Comparison of ENCODE assay signal across 18 mouse cellular contexts in the genomic region with DNA sequence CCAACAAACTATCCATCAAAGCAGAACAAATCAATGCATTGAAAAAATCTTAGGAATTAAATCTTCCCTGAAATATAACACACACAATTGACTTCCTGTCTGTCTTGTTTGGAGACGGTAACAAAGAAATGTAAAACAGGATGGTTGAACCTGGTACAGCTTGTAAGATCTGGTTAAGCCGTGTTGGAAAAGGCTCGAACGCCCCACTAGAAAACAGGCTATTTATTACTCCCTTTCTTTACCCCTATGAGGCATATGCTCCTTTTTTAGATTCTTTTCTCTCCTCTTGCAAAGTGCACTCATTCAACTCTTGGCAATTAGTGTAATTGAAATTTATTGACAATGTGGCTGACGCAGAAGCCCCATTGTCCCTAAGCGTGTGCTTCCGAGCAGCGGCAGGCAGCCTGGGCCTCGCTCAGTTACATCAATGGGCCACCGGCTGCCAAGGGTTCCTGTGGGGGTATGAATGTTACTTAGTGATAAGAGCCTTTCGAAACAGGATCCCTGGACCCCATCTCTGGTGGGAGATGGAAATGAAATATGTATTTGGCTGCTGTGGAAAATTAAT.
A peak's percentile ranks its signal among the peaks of the same experiment; 100 is the strongest.
DNase-seq lines count a peak whose midpoint lies in the region; ATAC-seq and TF ChIP-seq lines count a peak whose summit lies in the region.
"Had no signal": no experiment of that assay in that cellular context is flagged by ENCODE, and none has a peak within 500 bp of the region (broad histone marks: within the 10 kb centered on the region; RNA-seq: fewer than 3 reads in every experiment).

No protein-coding gene starts in this region.

- peaks cover 5% of the 10 kb centered on the region; the same call in 1 of the 2 replicates for H3K4me1 ChIP-seq in forebrain, embryonic 11.5 days (replicated peaks; ENCODE audit: control insufficient read depth, insufficient read depth, low read length)
- H3K4me1 ChIP-seq in forebrain, embryonic 10.5 days: peaks cover 20% of the 10 kb centered on the region
- peaks cover 21% of the 10 kb centered on the region for H3K4me1 ChIP-seq in hindbrain, embryonic 13.5 days (replicated peaks)
- peaks cover 17% of the 10 kb centered on the region for H3K4me1 ChIP-seq in neural tube, embryonic 12.5 days
- no peaks in the 10 kb centered on the region for H3K4me1 ChIP-seq in kidney, embryonic 14.5 days (ENCODE audit: control insufficient read depth, insufficient read depth, low read length)
- H3K4me1 ChIP-seq: heart, embryonic 15.5 days; limb, embryonic 13.5 days; liver, embryonic 15.5 days had no signal

- no peaks in the 10 kb centered on the region for H3K36me3 ChIP-seq in forebrain, embryonic 11.5 days (ENCODE audit: control insufficient read depth, insufficient read depth, low read length)
- H3K36me3 ChIP-seq in forebrain, embryonic 10.5 days (replicated peaks): no peaks in the 10 kb centered on the region
- H3K36me3 ChIP-seq in hindbrain, embryonic 13.5 days: no peaks in the 10 kb centered on the region
- no peaks in the 10 kb centered on the region for H3K36me3 ChIP-seq in neural tube, embryonic 12.5 days
- H3K36me3 ChIP-seq in kidney, embryonic 14.5 days (ENCODE audit: control insufficient read depth, insufficient read depth, low read length): no peaks in the 10 kb centered on the region
- H3K36me3 ChIP-seq: heart, embryonic 15.5 days; limb, embryonic 13.5 days; liver, embryonic 15.5 days had no signal

- H3K4me2 ChIP-seq in forebrain, embryonic 11.5 days (ENCODE audit: low read depth, low read length, severe bottlenecking): no peak overlapping the region
- H3K4me2 ChIP-seq in hindbrain, embryonic 13.5 days: no peak overlapping the region
- no peak overlapping the region for H3K4me2 ChIP-seq in neural tube, embryonic 12.5 days (replicated peaks)
- no peak overlapping the region for H3K4me2 ChIP-seq in kidney, embryonic 14.5 days (replicated peaks; ENCODE audit: low read depth, low read length)
- H3K4me2 ChIP-seq: heart, embryonic 15.5 days; limb, embryonic 13.5 days; liver, embryonic 15.5 days had no signal

- peak; percentile 74 for ATAC-seq in forebrain, embryonic 11.5 days (replicated peaks; ENCODE audit: low FRiP score)
- peak; percentile 59; the same call in 1 of the 2 replicates for ATAC-seq in hindbrain, embryonic 13.5 days (ENCODE audit: low FRiP score)
- ATAC-seq in neural tube, embryonic 12.5 days (ENCODE audit: low FRiP score, low read depth): peak; percentile 72
- ATAC-seq in kidney, embryonic 14.5 days (ENCODE audit: low FRiP score, low TSS enrichment): no peak

- H3K9ac ChIP-seq in forebrain, embryonic 11.5 days (ENCODE audit: low read length): no peak overlapping the region
- H3K9ac ChIP-seq in hindbrain, embryonic 13.5 days: no peak overlapping the region
- no peak overlapping the region for H3K9ac ChIP-seq in neural tube, embryonic 12.5 days
- no peak overlapping the region for H3K9ac ChIP-seq in kidney, embryonic 14.5 days (ENCODE audit: low read depth, low read length)
- H3K9ac ChIP-seq: heart, embryonic 15.5 days; limb, embryonic 13.5 days; liver, embryonic 15.5 days had no signal

- peak; percentile 62 for DNase-seq in forebrain, embryonic 11.5 days (ENCODE audit: low spot score)
- DNase-seq in forebrain, embryonic 10.5 days (ENCODE audit: extremely low spot score, low spot score): no peak
- DNase-seq in brain, embryonic 14.5 days (ENCODE audit: low read depth): peak; percentile 92
- no peak for DNase-seq in left cerebral cortex, adult 11 months (ENCODE audit: low spot score)
- no peak for DNase-seq in cerebellum, adult 9-10 months
- DNase-seq: cerebellum, adult 11 months; cerebellum, postnatal 36 days; gastrocnemius, postnatal 25 days; kidney, adult 8-10 months; lung, postnatal 10 days; thymus, postnatal 36 days had no signal

- no peak overlapping the region for H3K4me3 ChIP-seq in forebrain, embryonic 11.5 days (ENCODE audit: low read depth, low read length)
- no peak overlapping the region for H3K4me3 ChIP-seq in forebrain, embryonic 10.5 days
- no peak overlapping the region for H3K4me3 ChIP-seq in hindbrain, embryonic 13.5 days
- H3K4me3 ChIP-seq in neural tube, embryonic 12.5 days: no peak overlapping the region
- H3K4me3 ChIP-seq in kidney, embryonic 14.5 days (ENCODE audit: low read length): no peak overlapping the region
- H3K4me3 ChIP-seq: heart, embryonic 15.5 days; limb, embryonic 13.5 days; liver, embryonic 15.5 days had no signal

- 19% methylated on average over 11 of the region's 11 CpGs for WGBS in forebrain, embryonic 11.5 days
- WGBS in forebrain, embryonic 10.5 days: 37% methylated on average over 11 of the region's 11 CpGs
- 24% methylated on average over 11 of the region's 11 CpGs for WGBS in hindbrain, embryonic 13.5 days
- 17% methylated on average over 11 of the region's 11 CpGs for WGBS in neural tube, embryonic 12.5 days
- WGBS in kidney, embryonic 14.5 days: 82% methylated on average over 11 of the region's 11 CpGs

- no peak overlapping the region for H3K27ac ChIP-seq in forebrain, embryonic 11.5 days (ENCODE audit: low read depth, low read length)
- H3K27ac ChIP-seq in forebrain, embryonic 10.5 days: no peak overlapping the region
- H3K27ac ChIP-seq in hindbrain, embryonic 13.5 days: no peak overlapping the region
- H3K27ac ChIP-seq in neural tube, embryonic 12.5 days: no peak overlapping the region
- H3K27ac ChIP-seq in kidney, embryonic 14.5 days (ENCODE audit: low read depth, low read length): no peak overlapping the region
- H3K27ac ChIP-seq: heart, embryonic 15.5 days; limb, embryonic 13.5 days; liver, embryonic 15.5 days; stomach, postnatal 0 days had no signal

- TF ChIP-seq POLR2A in brain, embryonic 14.5 days (IDR thresholded peaks at IDR 0.05; ENCODE audit: borderline replicate concordance, extremely low read depth, insufficient read depth, insufficient read length, poor library complexity, severe bottlenecking): no peak

- H3K27me3 ChIP-seq in forebrain, embryonic 11.5 days (ENCODE audit: control insufficient read depth, insufficient read depth, low read length): peaks cover 26% of the 10 kb centered on the region
- H3K27me3 ChIP-seq in forebrain, embryonic 10.5 days (ENCODE audit: poor library complexity, severe bottlenecking): peaks cover 76% of the 10 kb centered on the region
- H3K27me3 ChIP-seq in hindbrain, embryonic 13.5 days: peaks cover 13% of the 10 kb centered on the region
- H3K27me3 ChIP-seq in neural tube, embryonic 12.5 days (replicated peaks): peaks cover 9% of the 10 kb centered on the region
- H3K27me3 ChIP-seq in kidney, embryonic 14.5 days (ENCODE audit: control insufficient read depth, insufficient read depth, low read length): no peaks in the 10 kb centered on the region
- H3K27me3 ChIP-seq: heart, embryonic 15.5 days; limb, embryonic 13.5 days; liver, embryonic 15.5 days had no signal

- no peaks in the 10 kb centered on the region for H3K9me3 ChIP-seq in forebrain, embryonic 11.5 days (ENCODE audit: control insufficient read depth, low read length)
- H3K9me3 ChIP-seq in forebrain, embryonic 10.5 days: no peaks in the 10 kb centered on the region
- H3K9me3 ChIP-seq in hindbrain, embryonic 13.5 days: no peaks in the 10 kb centered on the region
- H3K9me3 ChIP-seq in neural tube, embryonic 12.5 days: no peaks in the 10 kb centered on the region
- H3K9me3 ChIP-seq in kidney, embryonic 14.5 days (ENCODE audit: control insufficient read depth, low read length): no peaks in the 10 kb centered on the region
- H3K9me3 ChIP-seq: heart, embryonic 15.5 days; limb, embryonic 13.5 days; liver, embryonic 15.5 days had no signal

- TF ChIP-seq CTCF in brain, embryonic 14.5 days (IDR thresholded peaks at IDR 0.05; ENCODE audit: borderline replicate concordance, extremely low read depth, insufficient read depth, insufficient read length): no peak

Comparison
In these comparisons a context has a peak if more than half of its experiments do, and no peak if none do; other contexts are left out.
1. DNase-seq: peak in forebrain, embryonic 11.5 days (single experiment) and brain, embryonic 14.5 days (single experiment); none in forebrain, embryonic 10.5 days (single experiment), left cerebral cortex, adult 11 months (single experiment) and cerebellum, adult 9-10 months (single experiment).